Mouse (Mus musculus): ENCODE measurements at regions not wholly inside any gene's neighbourhood (a gene's known extent, or its start where the extent isn't known, plus 50 kb on each side); places are given as distances from the start of the nearest gene placed in this dataset.

DNA sequence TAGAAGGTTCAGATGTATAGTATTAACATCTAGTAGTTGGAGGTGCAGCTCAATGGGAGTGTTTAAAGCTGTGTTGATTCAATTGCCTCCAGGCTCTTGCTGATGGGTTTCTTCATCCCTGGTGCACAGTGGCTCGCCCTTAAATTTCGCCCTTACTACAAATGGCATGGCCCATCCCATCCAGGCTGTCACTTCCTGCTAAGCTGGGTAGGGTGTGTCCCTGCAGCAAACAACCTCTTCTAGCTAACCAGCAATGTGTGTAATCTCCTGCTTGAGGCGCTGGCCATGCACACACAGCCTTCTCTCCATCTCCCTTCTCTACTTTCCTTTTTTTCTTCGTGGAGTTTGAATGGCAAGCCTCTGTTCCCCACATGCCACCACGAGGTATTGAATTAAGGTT, 238.1 kb upstream of the Id2 start:
- no peak for DNase-seq (ENCODE audit: low spot score)

- no peak for DNase-seq (ENCODE audit: low spot score)
Observed at GRCm38 (mm10) chr12:25332384-25333035, 235.6 kb upstream of the Id2 start.

DNA sequence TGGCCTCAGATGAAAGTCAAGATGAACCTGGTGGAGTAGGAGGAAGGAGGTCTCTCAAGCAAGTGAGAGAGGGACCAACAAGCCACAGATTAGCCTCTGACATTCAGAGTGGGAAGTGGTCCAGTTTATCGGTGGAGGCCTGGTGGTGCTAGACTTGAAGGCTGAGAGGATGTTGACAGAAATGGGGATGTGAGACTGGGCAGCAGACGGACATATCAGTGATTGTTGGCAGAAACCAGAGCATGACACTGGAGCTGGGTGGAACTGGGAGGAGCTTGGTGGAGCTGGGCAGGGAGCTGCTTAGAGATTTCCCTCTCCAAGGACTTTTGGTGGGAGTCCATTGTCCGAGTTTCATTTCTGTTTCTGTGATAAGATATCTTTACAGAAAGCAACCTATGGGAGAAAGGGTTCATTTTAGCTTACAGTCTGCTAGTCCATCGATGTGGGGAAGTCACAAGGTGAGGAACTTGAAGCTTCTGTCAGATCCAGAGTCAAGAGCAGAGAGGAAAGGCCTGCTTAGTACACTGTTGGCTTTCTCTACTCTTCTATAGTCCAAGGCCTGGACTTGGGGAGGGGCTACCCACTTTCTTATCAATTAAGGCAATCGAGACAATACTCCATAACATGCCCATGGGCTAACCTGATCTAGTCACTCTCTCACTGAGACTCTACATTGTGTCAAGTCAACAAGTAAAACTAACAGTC, 233.2 kb upstream of the Id2 start:
- DNase-seq (ENCODE audit: low spot score), result no peak

DNA sequence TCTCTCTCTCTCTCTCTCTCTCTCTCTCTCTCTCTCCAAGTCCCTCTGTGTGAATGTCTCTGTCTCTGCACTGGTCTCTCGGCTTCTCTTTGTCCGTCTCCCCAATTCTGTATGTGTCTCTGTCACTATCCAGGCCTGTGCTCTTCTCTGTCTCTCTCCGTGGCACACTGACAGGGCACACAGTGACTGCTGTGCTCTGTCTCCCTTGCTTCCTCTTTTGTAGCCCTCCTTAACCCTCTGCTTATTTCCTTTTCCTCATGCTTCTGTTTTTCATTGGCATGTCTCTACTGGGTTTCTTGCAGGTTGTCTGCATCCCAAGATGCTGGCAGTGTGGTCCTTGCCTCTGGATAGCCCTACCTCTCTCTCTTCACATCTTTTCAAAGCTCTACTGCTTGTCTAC, 229.0 kb upstream of the Id2 start:
- no peak for DNase-seq (ENCODE audit: low spot score)

DNA sequence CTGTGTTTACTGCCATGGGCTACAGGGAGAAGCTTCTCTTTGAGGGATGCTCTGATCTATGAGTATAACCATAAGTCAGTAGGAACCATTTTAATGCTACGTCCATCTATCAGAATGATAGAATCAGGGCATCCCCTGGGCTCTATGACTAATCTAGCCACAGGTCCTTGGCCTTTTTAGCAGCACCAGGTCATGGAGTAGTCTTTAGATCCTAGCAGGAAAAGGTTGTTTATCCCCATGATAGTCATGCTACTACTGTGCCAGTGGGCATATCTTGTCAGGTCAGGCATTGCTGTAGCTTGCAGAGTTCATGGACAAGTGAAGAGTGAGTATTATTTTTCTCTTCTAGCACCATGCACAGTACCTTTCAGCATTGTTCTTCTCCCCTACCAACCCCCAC, 226.2 kb upstream of the Id2 start:
- DNase-seq (ENCODE audit: low spot score), result no peak

DNA sequence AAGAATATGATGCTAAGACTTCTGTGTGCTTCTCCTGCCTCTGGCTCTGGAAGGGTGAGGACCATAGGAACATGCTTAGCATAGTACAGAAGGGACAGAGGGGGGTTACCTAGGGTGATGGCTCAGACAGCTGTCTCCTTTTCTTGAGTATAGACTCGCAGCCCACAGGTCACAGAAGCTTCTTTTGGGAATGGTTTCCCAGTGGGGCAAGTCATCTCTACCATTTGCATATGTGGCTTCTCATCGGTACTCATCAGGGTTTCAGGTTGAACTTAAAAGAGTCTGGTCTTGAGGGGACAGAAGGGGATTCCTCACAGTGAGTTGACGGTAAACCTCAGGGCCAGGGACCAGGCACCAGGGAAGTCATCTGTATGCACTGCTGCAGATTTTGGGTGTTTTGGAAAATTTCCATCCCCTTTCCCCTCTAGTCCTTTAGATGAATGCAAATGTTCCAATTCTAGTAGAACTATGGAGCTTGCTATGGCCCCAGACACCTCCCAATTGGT, 223.4 kb upstream of the Id2 start:
- DNase-seq (ENCODE audit: low spot score), result no peak

DNA sequence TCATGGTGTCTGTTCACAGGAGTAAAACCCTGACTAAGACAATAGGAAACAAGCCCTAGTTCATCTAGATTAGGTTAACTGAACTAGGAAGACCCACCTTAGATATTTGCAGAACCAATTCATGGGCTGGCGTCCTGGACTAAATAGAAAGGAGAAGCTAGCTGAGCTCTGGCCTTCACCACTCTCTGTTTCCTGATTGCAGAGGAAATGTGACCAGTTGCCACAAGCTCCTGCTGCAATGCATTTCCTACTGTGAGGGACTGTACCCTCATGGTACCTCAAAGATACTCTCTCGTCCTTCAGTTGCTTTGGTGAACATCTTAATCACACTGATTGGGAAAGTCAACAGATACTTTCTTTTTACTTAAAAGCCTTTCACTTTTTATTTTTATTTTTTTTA, 222.9 kb upstream of the Id2 start:
- DNase-seq (ENCODE audit: low spot score), result no peak

- DNase-seq (ENCODE audit: low spot score), result no peak
Observed at GRCm38 (mm10) chr12:25318072-25318671, 221.2 kb upstream of the Id2 start.

GRCm38 (mm10) chr12:25315969-25316368, 219.0 kb upstream of the Id2 start:
- no peak for DNase-seq (ENCODE audit: low spot score)

GRCm38 (mm10) chr12:25313212-25313611, 216.3 kb upstream of the Id2 start:
- DNase-seq (ENCODE audit: low spot score), result no peak

DNA sequence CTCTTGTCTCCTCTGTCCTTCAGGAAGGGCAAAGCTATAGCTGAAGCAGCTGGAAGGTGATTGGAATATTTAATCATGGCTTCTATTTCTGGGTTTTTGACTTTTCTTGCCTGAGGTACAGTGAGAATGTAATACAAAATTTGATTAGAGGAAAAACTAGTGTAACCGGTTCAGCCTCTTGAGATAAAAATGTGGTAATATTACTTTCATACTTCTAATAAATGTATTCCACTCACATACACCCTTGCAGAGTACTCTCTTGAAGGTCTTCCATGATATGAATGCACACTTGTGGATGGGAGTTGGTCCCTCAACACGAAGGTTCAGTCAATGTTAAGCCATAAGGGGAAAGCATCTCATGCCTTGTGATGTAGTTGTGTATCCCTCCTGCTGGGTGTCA, 215.4 kb upstream of the Id2 start:
- DNase-seq (ENCODE audit: low spot score), result no peak

DNA sequence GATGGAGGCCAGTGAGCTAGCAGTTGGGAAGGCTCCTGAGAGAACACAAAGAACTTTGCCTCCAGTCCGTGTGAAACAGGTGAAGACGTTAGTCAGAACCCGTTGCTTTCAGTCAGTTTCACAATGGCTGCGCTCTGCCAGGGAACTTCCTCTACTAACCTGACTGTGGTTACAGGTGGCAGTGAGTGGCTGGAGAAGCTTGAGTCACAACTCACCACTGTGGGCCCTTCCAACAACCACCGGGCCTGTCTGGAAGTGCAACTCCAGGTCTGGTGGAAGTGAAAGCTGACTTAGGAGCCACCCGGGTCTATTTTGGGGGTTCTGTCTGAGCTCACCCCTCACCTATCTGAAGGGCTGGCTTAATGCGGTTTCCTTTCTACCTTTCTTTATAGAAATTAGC, 214.8 kb upstream of the Id2 start:
- DNase-seq (ENCODE audit: low spot score), result no peak

GRCm38 (mm10) chr12:25310293-25310946, 213.5 kb upstream of the Id2 start:
- peak; percentile 38 for DNase-seq (ENCODE audit: low spot score)

DNA sequence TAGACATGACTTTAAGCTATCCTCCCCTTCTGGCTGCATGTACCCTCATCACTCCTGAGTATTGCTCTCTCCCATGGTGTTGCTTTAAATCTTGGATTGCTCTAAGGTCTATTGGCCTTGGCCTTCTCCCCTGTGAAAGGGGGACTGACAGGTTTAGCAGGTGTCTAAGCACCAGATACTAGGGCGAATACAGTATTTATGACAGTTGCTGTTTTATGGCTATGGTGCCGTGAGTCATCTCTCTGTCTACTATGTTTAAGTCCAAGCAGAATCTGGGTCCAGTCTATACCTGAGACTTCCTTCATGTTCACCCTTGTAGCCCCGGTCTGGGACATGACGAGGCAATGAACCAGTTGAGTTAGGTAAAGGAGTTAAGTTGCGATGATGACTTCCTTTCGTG, 212.3 kb upstream of the Id2 start:
- DNase-seq (ENCODE audit: low spot score), result peak; percentile 19

- peak; percentile 22 for DNase-seq (ENCODE audit: low spot score)
Observed at GRCm38 (mm10) chr12:25305764-25306653, 209.1 kb upstream of the Id2 start.

- DNase-seq (ENCODE audit: low spot score), result peak; percentile 30
Observed at GRCm38 (mm10) chr12:25304820-25305511, 208.0 kb upstream of the Id2 start.

DNA sequence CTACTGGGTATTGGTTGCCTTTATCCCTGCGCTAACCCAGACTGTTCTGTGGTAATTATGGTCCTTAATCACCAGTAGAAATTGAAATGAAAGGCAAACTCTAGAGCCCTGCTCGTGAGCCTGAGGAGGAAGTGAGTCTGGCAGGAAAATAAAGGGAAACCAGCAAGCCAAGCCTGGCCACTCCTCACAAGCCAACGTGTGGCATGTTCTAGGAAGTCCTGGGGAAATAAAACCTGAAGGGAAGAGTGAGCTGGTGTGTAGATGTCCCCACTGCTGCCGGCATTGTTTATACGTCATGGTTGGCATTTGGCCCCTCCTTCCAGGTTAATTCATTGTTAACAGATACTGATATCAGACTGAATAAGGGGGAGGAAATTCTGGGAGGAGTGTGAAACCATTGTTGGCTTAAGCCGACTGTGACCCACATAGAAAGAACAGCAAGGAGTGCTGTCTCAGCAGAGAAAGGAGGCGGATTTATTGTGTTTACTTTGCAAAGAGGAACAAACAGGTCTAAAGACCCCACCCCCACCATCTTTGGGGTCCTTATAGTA, 206.6 kb upstream of the Id2 start:
- peak; percentile 34 for DNase-seq (ENCODE audit: low spot score)

DNA sequence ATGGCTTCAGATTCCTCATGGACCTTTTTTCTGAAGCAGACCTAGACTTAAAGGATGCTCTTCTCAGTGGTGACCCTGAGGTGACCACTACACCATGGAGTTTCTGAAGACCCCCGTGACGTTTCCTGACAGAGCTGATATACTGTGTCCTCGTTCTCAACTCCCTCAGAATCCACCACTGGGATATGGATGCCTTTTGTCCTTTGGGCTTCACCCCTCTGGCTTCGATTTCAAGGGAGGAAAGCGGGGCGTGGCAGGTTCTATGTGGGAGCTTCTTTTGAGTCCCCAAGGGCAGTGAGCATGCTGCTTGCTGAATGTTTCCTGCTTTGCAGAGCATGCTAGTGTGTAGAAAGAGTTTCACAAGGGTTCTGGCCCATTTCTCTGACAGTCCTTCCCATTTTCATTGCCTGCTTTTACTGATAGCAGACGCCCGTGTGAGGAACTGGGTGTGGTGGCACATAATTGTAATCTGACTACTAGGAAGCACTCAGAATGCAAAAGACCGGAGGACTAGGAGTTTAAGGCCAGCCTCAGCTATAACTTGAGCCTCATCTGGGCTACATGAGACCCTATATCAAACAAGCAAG, 204.0 kb upstream of the Id2 start:
- DNase-seq (ENCODE audit: low spot score), result peak; percentile 37

DNA sequence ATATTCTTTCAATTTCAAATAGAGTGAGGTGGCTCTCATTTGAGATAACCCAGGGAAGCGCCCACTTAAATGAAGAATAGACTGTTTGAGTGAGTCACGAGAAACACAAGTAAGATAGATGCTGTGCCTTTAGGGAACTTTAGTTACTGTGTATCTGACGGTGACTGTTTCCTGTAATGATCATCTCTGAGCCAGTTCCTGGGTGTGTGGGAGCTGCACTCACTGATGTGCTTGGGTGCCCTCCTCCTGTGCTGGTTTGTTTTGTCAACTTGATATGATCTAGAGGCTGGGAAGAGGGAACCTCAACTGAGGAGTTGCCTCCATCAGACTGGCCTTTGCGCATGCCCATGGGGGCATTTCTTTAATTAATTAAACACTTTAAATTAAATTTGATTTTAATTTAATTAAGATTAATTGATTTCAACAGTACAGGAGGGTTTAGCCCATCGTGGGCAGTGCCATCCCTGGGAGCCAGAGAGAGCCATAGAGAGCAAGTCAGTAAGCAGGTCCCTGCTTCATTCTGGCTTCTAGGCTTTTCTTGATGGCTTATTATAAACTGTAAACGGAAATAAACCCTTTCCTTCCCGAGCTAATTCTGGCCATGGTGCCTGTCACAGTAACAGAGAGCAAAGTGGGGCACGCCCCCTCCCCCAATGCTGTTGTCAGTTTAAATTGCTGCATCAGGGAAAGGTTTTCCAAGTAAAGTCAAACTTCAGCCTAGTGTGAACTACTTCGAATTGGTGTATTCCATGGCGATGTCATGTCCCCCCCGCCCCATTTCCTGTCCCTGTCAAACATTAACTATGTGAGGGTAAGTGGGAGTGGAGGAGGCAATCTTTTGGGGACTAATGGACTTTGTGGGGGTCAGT, 202.9 kb upstream of the Id2 start:
- peak; percentile 35 for DNase-seq (ENCODE audit: low spot score)

Measured in testis, postnatal 10 days (tissue).